Mouse (Mus musculus): Measurements from ENCODE around the gene Sgms1. TPM values are rescaled to one million over a fixed set of nuclear protein-coding genes. Genes with fewer than 3 reads are reported as not detected.

Gene Sgms1
- polyA plus RNA-seq, 1 experiment = 53.7 TPM

DNA sequence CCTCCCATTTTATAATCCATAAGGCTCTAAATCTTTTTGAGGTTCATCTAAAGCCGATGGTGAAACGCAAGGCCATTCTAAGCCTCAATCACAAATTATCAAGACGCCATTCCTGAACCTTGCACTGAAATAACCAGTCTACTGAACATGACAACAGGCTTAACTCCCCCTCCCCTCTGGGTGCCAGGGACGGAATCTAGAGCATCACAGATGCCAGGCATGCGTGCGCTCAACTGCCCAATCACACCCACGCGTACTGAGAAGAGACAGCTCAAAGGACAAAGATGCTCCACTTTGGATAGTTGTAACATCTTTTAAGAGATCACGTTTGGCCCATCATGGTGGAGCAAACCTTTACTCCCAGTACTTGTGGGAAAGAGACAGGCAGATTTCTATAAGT, 146.3 kb downstream of the Sgms1 start:
- DNase-seq = no peak
- no peak for TF ChIP-seq CTCF (IDR thresholded peaks at IDR 0.05; ENCODE audit: insufficient read depth, low read length)
- no peak for TF ChIP-seq POLR2A (IDR thresholded peaks at IDR 0.05; ENCODE audit: borderline replicate concordance, extremely low read depth, low read depth, low read length)
- WGBS = 97% methylated on average over 9 of the region's 9 CpGs
- Histone ChIP-seq H3K4me3 (replicated peaks; ENCODE audit: extremely low read depth, low read depth, low read length) (no peak overlapping the region), H3K4me1 (ENCODE audit: control insufficient read depth, insufficient read depth, low read length) (peaks cover 4% of the 10 kb centered on the region)

DNA sequence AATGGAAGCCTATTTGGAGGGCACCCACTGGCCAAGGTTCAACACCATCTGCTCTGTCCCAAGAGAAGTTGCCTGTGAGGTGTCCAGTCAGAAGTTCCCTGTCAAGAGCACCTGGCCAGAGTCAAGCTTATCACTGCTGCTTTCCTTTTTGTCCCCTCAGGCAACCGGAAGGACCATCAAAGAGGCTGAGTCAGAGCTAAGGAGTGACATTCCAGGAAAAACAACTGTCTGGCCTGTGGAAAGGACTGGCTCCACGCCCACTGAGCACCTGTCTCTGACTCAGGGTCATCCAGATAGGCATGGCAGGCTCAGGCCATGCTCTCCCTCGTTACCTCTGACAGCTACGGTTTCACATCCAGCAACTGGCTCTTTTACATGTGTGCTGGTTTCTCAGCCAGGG, 147.4 kb downstream of the Sgms1 start:
- DNase-seq = no peak
- TF ChIP-seq POLR2A (IDR thresholded peaks at IDR 0.05; ENCODE audit: borderline replicate concordance, extremely low read depth, low read depth, low read length) (no peak), CTCF (IDR thresholded peaks at IDR 0.05; ENCODE audit: insufficient read depth, low read length) (no peak)
- 67% methylated on average over 4 of the region's 4 CpGs for WGBS
- Histone ChIP-seq H3K4me3 (replicated peaks; ENCODE audit: extremely low read depth, low read depth, low read length) (no peak overlapping the region), H3K4me1 (ENCODE audit: control insufficient read depth, insufficient read depth, low read length) (peaks cover 4% of the 10 kb centered on the region)

DNA sequence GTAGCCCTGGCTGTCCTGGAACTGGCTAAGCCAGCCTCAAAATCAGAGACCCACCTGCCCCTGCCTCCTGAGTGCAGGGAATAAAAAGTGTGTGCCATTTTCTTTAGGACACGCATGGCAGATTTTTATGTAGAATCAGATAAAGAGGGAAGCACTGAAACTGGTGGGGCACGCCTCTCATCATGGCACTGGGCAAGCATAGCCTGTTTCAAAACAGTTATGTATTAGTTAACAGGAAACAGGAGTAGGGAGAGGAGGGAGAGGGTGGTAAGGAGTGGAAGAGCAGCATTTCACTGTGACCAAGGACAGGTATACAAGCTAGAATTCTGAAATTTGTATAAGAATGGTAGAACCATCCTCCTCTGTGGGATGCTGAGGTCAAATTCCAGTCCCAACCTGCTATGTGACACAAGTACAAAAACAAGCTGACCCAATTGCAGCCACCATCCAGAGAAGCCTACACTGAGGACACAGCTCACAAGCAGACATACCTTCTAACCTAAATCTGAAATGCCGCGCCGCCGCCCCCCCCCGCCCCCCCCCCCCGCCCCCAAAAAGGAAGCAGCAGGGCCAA, 149.0 kb downstream of the Sgms1 start:
- WGBS = 71% methylated on average over 8 of the region's 8 CpGs
- H3K4me1 ChIP-seq (ENCODE audit: control insufficient read depth, insufficient read depth, low read length) = peaks cover 4% of the 10 kb centered on the region
- DNase-seq = no peak
- TF ChIP-seq CTCF (IDR thresholded peaks at IDR 0.05; ENCODE audit: insufficient read depth, low read length) = no peak
- TF ChIP-seq POLR2A (IDR thresholded peaks at IDR 0.05; ENCODE audit: borderline replicate concordance, extremely low read depth, low read depth, low read length) = no peak
- H3K4me3 ChIP-seq (replicated peaks; ENCODE audit: extremely low read depth, low read depth, low read length) = no peak overlapping the region

DNA sequence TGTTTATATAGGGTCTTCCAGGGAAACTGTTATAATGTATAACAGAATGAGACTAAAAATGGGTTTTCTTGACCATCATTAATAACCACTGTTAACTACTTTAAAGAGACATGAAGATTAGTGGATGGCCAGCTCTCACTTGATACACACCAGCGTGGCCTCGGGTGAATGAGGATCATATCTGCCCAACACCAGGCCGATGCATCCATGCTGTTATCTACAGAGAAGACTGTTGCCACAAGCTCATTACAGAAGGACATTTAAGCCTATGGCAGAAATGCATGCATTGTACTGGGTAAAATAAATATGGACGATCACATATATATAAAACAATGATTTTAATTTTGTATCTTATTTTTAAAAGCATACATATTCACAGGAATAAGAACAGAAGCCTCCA, 149.6 kb downstream of the Sgms1 start:
- WGBS = 91% methylated on average over 4 of the region's 4 CpGs
- no peak for TF ChIP-seq CTCF (IDR thresholded peaks at IDR 0.05; ENCODE audit: insufficient read depth, low read length)
- no peak for TF ChIP-seq POLR2A (IDR thresholded peaks at IDR 0.05; ENCODE audit: borderline replicate concordance, extremely low read depth, low read depth, low read length)

DNA sequence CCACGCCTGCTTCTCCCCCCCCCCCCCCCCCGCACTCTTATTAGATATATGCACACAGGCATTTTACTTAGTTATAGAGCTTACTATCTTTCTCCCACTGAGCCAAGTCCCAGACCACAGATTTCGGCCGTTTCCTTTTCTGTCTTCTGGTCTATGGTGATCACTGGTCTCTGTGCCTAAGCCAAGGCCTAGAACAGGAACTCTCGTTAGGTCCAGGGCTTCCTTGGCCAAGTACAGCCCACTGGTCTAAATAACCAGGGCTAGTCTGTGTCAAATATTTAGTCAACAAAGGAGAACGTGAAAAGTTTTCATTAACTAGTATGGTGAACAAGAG, 150.1 kb downstream of the Sgms1 start:
- WGBS = 62% methylated on average over 6 of the region's 6 CpGs
- DNase-seq = no peak

More for the DNA sequence above, 149.6 kb downstream of the Sgms1 start:
- Histone ChIP-seq H3K4me3 (replicated peaks; ENCODE audit: extremely low read depth, low read depth, low read length) (no peak overlapping the region), H3K4me1 (ENCODE audit: control insufficient read depth, insufficient read depth, low read length) (peaks cover 4% of the 10 kb centered on the region)
- no peak for DNase-seq

DNA sequence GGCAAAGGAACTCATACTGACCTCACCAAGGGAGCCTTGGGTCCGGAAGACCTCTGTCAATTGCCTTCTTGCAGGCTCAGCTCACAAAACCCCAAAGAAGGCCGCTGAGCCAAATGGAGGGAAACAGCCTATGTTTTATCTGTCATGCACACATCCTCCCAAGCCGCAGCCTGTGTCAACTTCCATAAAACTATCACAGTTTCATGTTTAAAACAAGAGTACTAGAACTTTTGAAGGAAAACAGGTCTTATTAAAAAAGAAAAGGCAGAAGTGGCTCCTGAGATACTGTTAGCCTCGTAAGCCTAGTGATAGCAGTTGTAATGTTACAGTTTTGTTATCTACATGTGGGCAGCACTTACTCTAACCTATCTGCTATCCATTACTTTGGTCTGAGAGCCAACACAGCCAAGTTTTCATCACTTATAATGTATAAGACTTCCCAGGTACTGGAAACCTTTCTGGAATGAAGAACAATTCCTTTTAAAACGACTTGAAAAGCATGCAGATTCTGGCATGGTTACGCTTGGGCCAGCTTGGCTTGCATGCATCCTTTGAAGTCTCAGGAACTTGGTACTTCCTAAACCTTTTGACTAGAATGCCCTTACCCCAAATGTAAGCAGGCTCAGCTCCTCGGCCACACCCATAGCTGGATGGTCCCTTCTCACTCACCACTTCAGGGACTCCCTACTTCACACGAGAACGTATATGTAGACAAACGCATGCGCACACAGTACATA, 150.6 kb downstream of the Sgms1 start:
- no peak overlapping the region for H3K4me3 ChIP-seq (replicated peaks; ENCODE audit: extremely low read depth, low read depth, low read length)
- WGBS = 66% methylated on average over 11 of the region's 11 CpGs
- no peak for DNase-seq
- H3K4me1 ChIP-seq (ENCODE audit: control insufficient read depth, insufficient read depth, low read length) = peaks cover 6% of the 10 kb centered on the region
- TF ChIP-seq CTCF (IDR thresholded peaks at IDR 0.05; ENCODE audit: insufficient read depth, low read length) = no peak
- no peak for TF ChIP-seq POLR2A (IDR thresholded peaks at IDR 0.05; ENCODE audit: borderline replicate concordance, extremely low read depth, low read depth, low read length)

More for the DNA sequence above, 150.1 kb downstream of the Sgms1 start:
- Histone ChIP-seq H3K4me3 (replicated peaks; ENCODE audit: extremely low read depth, low read depth, low read length) (no peak overlapping the region), H3K4me1 (ENCODE audit: control insufficient read depth, insufficient read depth, low read length) (peaks cover 6% of the 10 kb centered on the region)
- TF ChIP-seq POLR2A (IDR thresholded peaks at IDR 0.05; ENCODE audit: borderline replicate concordance, extremely low read depth, low read depth, low read length) (no peak), CTCF (IDR thresholded peaks at IDR 0.05; ENCODE audit: insufficient read depth, low read length) (no peak)

DNA sequence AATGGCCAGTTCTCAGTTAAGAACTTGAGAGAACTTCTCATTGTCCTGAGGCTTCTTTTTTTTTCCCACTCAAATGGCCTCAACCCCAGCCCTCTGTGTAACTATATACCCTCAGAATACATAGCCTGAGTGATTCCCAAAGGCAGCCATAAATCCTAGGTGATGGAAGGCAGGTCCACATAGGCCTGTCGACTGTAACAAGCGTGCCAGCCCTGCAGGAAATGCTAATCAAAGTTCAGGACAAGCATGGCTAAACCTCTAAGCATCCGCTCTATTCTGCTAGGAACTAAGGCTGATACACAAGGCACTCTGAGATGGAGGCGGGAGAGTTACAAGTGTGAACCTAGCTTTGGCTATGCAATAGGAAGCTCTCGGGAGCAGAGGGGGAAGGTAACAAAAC, 151.8 kb downstream of the Sgms1 start:
- TF ChIP-seq POLR2A (IDR thresholded peaks at IDR 0.05; ENCODE audit: borderline replicate concordance, extremely low read depth, low read depth, low read length) (no peak), CTCF (IDR thresholded peaks at IDR 0.05; ENCODE audit: insufficient read depth, low read length) (no peak)
- DNase-seq = no peak
- 87% methylated on average over 5 of the region's 5 CpGs for WGBS
- Histone ChIP-seq H3K4me3 (replicated peaks; ENCODE audit: extremely low read depth, low read depth, low read length) (no peak overlapping the region), H3K4me1 (ENCODE audit: control insufficient read depth, insufficient read depth, low read length) (peaks cover 6% of the 10 kb centered on the region)

DNA sequence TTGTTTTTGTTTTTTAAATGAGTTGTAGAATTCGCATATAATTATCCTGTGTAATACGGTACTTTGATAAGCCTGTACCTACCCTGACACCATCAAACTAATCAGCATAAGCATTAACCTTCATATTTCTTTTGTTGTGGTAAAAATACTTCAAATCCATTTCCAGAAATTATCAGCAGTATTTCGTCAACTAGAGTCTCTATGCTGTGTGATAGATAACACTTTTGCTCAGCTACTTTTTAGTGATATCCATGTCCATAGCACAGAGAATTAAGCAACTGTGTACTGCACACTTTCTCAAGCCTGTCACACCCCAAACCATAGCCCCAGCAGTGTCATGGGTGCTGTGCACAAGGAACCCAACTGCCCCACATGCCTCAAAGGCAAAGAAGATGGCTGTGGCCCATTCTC, 152.3 kb downstream of the Sgms1 start:
- WGBS = 93% methylated on average over 3 of the region's 3 CpGs
- TF ChIP-seq CTCF (IDR thresholded peaks at IDR 0.05; ENCODE audit: insufficient read depth, low read length) (no peak), POLR2A (IDR thresholded peaks at IDR 0.05; ENCODE audit: borderline replicate concordance, extremely low read depth, low read depth, low read length) (no peak)
- DNase-seq = no peak

DNA sequence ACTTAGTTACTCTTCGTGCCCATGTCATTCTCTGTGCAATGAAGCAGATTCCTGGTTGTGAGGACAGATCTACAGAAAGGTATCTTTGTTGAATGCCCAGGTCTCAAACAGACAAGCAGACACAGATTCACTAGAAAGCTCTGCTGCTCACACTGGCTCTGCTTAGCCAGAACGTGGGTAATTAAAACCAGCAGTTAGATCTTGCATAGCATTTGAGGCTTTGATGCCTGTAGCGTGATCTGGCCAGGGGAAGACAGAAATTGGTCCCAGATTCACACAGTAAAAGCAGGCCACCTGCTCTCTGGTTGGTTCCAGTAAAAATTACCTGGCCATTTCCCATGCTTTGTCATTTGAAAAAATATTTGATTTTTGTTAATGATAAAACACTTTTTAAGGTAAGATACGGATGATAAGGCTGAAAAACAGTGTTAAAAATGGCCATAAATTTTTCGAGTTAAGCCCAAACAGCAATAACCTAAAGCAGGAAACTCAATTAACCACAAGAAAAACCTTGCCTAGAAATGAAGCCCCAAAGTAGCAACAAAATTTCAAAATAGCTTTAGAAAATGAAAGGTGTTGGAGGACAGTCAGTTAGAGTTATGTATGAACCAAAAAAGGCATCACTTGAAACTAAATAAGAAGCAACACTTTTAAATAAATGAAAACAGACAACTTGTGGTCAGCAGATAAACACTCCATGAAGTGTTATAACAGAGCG, 154.6 kb downstream of the Sgms1 start:
- DNase-seq = no peak
- WGBS = 82% methylated on average over 6 of the region's 6 CpGs
- Histone ChIP-seq H3K4me3 (replicated peaks; ENCODE audit: extremely low read depth, low read depth, low read length) (no peak overlapping the region), H3K4me1 (ENCODE audit: control insufficient read depth, insufficient read depth, low read length) (peaks cover 2% of the 10 kb centered on the region; the same call in 1 of the 2 replicates)
- TF ChIP-seq POLR2A (IDR thresholded peaks at IDR 0.05; ENCODE audit: borderline replicate concordance, extremely low read depth, low read depth, low read length) = no peak
- no peak for TF ChIP-seq CTCF (IDR thresholded peaks at IDR 0.05; ENCODE audit: insufficient read depth, low read length)

More for the DNA sequence above, 152.3 kb downstream of the Sgms1 start:
- Histone ChIP-seq H3K4me3 (replicated peaks; ENCODE audit: extremely low read depth, low read depth, low read length) (no peak overlapping the region), H3K4me1 (ENCODE audit: control insufficient read depth, insufficient read depth, low read length) (peaks cover 2% of the 10 kb centered on the region)

All from lung, adult 2 months (tissue).